Mouse (Mus musculus): ENCODE results near the gene C1qtnf2. TPM values are rescaled to one million over a fixed set of nuclear protein-coding genes. Genes with fewer than 3 reads are reported as not detected.

C1qtnf2 gene
- 13.7 and 15.1 TPM in 2 replicates for polyA plus RNA-seq (2012; rRNA removed; ENCODE audit: low replicate concordance)

DNA sequence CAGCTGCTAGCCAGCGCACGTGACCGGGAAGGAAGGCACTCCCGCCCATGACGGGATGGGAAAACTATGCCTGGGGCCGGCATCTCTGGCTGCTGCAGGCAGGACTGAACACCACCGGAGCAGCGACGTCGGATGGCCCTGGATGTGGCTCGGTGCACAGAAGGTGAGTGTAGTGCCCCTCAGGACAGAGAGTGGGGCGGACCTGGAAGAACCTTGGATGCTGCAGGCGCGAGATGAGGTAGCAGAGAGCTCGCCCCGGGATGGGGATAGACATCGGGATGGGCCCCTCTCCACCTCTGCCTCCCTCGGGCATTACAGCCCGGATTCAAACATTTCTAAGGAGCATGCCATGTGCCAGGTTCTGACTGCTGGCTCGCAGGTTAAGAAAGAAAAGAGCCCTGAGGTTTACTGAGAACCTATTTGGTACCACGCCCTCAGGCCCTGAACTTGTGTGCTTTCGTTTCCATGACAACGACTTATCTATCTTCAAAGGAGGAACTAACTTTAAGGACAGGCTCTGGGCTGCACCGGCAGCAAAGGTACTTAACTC, at the start of gene C1qtnf2:
TSS of gene C1qtnf2 (plus strand) at position 52 of the 550 bp plus-strand sequence.

DNA sequence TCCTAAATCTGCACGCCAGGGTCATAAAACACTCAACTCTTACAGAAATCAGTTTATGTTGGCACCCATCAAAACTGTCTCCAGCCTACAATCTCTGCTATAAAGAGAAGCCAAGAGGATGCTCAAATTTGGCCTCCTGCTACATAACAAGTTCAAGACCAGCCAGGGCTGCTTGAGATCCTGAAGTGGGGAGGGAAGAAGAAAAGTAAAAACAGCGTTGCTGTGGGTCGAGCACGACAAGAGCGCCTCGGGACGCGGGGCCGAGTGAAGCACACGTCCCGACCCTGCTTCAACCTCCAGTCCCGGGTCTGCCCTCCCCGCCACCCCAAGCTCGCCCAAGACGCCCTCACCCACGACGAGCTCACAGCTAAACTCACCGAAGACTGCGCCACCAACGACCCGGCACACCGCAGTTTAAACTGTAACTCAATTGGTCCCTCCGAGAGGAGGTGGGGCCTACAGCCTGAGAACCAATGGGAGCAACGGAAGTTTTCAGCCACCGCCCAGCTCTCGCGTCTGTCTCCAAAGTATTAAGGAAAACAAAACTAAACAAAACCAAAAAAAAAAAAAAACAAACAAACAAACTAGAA, 48.2 kb upstream of the C1qtnf2 start, which contains the start of gene Pttg1:
TSS of gene Pttg1 (minus strand) at position 428 of the 590 bp plus-strand sequence.

DNA sequence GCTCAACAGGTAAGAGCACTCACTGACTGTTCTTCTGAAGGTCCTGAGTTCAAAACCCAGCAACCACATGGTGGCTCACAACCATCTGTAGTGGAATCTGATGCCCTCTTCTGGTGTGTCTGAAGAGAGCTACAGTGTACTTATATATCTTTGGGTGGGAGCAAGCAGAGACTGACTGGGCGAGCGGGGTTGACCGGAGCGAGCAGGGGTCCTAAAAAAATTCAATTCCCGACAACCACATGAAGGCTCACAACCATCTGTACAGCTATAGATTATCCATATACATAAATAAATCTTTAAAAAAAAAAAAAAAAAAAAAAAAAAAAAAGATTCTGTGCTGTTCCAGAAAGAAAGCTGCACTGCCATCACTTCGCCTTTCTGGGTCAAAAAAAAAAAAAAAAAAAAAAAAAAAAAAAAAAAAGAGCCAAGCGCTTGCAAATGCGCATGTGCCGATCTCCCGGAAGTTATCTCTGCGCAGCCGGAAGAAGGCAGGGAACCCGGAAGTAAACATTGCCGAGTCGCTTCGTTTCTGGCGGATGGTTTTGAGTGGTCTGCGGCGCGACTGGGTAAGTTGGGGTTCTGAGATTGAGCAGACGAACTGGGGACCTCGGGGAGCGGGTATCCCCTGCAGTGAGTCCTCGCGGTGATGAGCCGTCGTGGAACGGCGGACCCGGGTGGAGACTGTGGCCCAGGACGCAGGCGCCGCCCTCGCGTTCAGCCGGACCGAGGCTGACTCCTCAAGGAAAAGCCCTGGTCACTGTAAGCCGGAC, 40.6 kb upstream of the C1qtnf2 start, which contains the start of gene Slu7:
TSS of gene Slu7 (plus strand) at position 491 of the 770 bp plus-strand sequence.

DNA sequence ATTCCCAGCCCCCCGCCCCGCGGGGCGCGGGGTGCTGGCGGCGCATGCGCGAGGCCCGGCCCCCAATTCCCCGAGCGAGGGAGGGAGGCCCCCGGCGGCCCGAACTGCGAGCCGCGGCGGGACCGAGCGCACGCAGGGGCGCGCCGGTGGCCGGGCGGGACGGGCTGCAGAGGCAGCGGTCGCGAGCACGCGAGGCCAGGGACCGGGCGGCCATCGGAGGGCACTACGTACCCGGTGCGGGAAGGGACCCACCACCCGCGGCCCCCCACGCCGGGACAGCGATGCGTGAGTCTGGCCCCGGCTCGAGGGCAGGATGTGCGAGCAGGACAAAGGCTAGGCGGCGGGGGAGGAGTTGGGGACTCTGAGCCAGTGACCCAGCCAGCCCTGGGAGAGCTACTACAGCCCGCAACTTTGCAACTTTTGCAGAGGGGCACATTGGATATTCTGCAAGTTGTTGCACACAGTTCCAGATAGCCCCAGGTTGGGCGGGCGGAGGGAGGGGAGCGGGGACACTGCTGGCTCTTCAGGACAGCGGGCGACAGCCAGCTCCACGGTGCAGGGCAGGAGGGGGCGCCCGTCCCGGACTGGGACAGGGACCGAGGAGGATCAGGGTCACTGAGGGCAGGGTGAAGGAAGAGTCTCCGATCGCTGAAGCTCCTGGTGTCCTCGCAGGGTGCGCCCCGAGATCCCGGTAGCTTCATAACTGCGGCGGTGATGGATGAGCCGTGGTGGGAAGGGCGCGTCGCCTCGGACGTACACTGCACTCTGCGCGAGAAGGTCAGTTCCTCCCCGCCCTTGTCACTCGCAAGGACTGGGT, 54.8 kb downstream of the C1qtnf2 start, which contains the start of gene Ccnjl:
TSS of gene Ccnjl (plus strand) at position 102 of the 817 bp plus-strand sequence.

Other genes with a start within 250 kb of the C1qtnf2 start
- 22.6 and 26.6 TPM in 2 replicates for gene Pttg1, start 48.0 kb upstream of the C1qtnf2 start, polyA plus RNA-seq (2012; rRNA removed; ENCODE audit: low replicate concordance)
- 2.5 and 5.2 TPM in 2 replicates for gene Slu7, start 40.5 kb upstream of the C1qtnf2 start, polyA plus RNA-seq (2012; rRNA removed; ENCODE audit: low replicate concordance)
- 0.32 and 1.1 TPM in 2 replicates for gene Ccnjl, start 54.5 kb downstream of the C1qtnf2 start, polyA plus RNA-seq (2012; rRNA removed; ENCODE audit: low replicate concordance)
- 0.07 and 0.23 TPM in 2 replicates for gene 4933415A04Rik, start 112.8 kb downstream of the C1qtnf2 start, polyA plus RNA-seq (2012; rRNA removed; ENCODE audit: low replicate concordance)
- not detected in 2 replicates for gene Fabp6, start 127.3 kb downstream of the C1qtnf2 start, polyA plus RNA-seq (2012; rRNA removed; ENCODE audit: low replicate concordance)
- 8.1 and 17.1 TPM in 2 replicates for gene Pwwp2a, start 207.7 kb downstream of the C1qtnf2 start, polyA plus RNA-seq (2012; rRNA removed; ENCODE audit: low replicate concordance)